Mouse (Mus musculus): ENCODE results near the gene 1700012B09Rik.

GRCm38 (mm10) chr9:14752001-14752522 is 18.8 kb downstream of the 1700012B09Rik start, which contains the start of gene Fut4:
- TF ChIP-seq MEF2A (IDR thresholded peaks at IDR 0.05; ENCODE audit: extremely low read depth, insufficient replicate concordance, low read depth, low read length, poor library complexity, severe bottlenecking) (no peak; the same call in 1 of the 2 replicates), MXI1 (IDR thresholded peaks at IDR 0.05; ENCODE audit: low read depth, low read length) (peak; percentile 8; the same call in 1 of the 2 replicates), HCFC1 (IDR thresholded peaks at IDR 0.05; ENCODE audit: low read depth, low read length) (peak; percentile 42), POLR2A (IDR thresholded peaks at IDR 0.05; ENCODE audit: control insufficient read depth in 1 of 2, insufficient read depth in 1 of 2, low read depth in 1 of 2, low read length in 2 of 2, poor library complexity in 1 of 2) (peak in 1 of 2 experiments; percentile 34; a peak in 2 of 4 replicates), USF1 (IDR thresholded peaks at IDR 0.05; ENCODE audit: low read depth, low read length) (no peak), CTCF (IDR thresholded peaks at IDR 0.05 in 2 of 3, conservative IDR thresholded peaks at IDR 0.05 in 1 of 3; ENCODE audit: control insufficient read depth in 1 of 3, insufficient read depth in 1 of 3, low read depth in 2 of 3, low read length in 3 of 3, poor library complexity in 1 of 3, severe bottlenecking in 1 of 3) (peak in 1 of 3 experiments; percentile 24; a peak in 3 of 6 replicates), UBTF (IDR thresholded peaks at IDR 0.05; ENCODE audit: borderline replicate concordance, insufficient read depth, low read depth, low read length) (no peak), MAX (IDR thresholded peaks at IDR 0.05; ENCODE audit: low read length) (peak; percentile 59)

Measured in MEL (cell line).